Mouse (Mus musculus) layer of hippocampus, postnatal 25 days (tissue): ENCODE measurements at regions not wholly inside any gene's neighbourhood (a gene's known extent, or its start where the extent isn't known, plus 50 kb on each side); places are given as distances from the start of the nearest gene placed in this dataset.

Source experiments
- DNase-seq, 2 experiments: peaks; one replicate each; pipeline ENCODE4 v3.0.0; 2022; ENCODE audit warnings: mixed read lengths in 2 of 2, low spot score in 1 of 2; ENCODE audit errors: extremely low spot score in 1 of 2

DNA sequence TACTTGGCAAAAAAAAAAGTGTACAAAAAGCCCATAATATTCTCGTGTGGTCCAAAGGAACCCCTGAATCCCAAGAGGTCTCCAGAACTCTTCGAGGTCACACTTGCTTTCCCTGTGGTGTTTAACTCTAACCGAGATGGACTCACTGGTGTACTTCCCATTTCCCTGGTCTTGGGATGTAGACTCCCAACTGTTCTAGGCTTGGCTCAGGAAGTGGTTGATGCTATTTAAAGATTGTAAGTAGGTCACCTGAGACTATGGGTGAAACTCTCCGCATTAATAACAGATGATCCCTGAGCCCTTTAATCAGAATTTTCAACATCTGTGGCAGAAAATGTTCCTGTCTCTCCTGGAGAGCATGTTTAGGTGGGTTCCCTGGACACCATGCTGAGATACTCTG is 185.6 kb upstream of the Gm15217 start:
- DNase-seq = no peak

DNA sequence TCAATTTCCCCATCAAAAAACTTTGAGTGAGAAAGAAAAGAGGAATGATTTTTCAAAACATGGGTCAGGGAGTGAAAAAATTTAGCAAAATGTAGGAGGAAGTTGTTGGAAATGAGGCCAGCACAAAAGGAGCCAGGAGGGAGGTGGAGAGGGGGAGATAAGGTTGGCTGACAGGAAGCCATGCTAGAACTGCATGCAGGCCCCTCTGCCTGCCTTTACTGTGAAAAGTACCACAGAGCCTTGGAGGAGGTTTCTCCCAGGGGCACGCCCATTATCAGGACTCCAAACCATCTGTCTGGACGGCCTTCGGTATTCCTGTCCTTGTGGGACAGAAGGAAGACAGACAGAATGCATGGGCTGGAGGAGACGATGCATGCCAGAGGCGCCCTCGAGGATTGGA is 183.3 kb upstream of the Gm15217 start:
- DNase-seq = no peak

DNA sequence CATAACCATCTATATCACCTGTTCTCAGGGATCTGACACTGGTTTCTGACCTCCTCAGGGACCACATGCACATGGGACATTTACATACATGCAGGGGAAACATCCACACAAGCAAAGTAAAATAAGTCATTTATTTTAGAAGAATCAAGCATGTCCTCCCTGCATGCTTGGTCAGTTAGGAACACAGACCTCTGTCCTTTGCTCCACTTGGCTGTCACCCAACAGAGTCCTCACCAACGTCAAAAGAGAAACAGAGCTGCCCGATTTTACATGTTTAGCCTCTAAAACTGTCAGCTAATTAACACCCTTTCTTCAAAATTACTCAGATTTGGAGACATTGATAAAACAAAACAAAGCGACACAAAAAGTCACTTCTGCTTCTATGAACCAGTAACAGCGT is 176.4 kb upstream of the Gm15217 start:
- DNase-seq = no peak

DNA sequence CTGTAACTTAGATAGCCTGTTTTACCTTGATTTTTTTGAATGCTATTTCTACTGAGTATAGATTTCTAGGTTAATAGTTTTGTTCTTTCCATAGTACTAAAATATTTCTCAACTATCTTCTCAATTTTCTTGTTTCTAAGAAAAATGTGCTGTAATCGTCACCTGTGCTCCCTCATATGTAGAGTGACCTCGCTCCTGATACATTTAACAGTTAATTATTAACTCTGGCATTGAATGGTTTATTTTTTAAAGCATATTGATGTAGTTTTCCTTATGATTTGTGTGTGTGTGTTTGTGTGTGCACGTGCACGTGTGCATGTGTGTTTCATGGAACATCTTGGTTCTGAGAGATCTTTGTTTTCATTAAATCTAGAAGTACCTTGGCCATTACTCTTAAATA is 158.7 kb upstream of the Gm15217 start:
- DNase-seq = no peak

DNA sequence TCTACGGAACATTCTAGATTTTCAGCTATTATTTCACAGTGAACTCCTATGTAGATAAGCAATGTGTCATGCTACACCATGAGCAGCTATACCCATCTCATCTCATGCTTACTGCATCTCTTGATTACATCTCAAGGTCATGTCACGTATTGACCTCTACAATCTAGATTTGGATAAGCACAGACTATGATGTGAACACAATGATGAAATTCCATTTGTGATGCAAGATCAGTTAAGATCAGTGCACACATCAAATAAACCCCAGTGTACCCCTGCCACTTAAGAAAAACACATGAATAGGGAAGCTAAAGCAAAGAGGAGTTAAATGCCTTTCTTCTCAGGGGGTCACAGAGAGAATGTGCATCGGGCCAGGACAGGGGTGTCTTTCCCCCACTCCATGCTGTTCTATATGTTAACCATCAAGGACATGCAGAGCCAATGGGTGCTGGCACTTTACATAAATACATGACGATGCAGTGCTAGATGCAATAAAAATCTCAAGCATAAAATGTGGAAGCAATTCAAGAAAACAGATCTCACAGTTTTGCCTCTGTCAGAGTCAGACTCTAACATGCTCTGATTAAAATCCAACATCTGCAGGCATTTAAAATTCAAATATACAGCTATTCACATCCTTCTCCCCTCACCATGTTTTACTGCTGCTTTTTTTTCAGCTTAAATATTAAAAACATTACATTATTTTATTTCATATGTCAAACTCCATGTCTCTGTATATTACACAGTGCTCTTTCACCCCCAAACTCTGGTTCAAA is 157.1 kb upstream of the Gm15217 start:
- DNase-seq = no peak

DNA sequence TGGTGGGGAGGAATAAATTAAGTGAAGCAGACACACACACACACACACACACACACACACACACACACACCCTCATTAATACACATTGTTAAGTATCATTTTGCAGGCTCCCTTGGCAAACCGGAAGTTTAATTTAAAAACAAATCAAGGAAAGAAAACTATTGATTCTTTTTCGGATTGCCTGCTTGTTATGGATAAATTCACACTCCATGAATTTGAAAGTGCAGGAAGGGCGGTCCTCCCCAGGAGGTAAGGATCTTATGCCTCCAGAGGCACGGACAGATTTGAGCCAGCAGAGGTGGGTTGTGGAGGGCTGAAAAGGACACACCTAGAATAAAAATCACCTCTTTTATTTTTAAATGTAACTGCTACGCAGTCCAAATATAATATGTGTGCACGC is 156.2 kb upstream of the Gm15217 start:
- DNase-seq = no peak

DNA sequence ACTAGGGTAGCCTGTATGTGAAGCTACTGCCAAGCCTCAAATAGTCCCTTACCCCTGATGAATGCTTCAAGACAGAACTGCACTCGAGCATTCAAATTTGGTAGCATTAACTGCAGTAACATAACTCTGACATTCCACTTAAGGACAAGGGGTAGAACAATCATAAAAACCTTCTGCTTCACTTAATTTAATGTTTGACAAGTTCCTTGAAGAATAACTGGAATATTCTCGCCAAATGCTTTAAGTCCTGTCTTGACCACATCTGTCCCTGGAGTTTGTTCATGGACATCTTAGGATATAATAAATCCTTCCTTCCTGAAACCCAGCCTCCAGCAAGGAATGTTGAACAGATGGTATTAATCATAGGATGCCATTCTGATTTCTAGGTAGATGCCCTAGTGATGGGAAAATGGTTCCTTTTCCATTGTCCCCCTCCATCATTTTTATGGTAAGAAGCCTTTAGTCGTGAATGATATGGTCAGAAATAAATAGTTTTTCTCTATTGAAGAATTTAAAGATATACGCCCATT is 154.7 kb upstream of the Gm15217 start:
- no peak for DNase-seq

DNA sequence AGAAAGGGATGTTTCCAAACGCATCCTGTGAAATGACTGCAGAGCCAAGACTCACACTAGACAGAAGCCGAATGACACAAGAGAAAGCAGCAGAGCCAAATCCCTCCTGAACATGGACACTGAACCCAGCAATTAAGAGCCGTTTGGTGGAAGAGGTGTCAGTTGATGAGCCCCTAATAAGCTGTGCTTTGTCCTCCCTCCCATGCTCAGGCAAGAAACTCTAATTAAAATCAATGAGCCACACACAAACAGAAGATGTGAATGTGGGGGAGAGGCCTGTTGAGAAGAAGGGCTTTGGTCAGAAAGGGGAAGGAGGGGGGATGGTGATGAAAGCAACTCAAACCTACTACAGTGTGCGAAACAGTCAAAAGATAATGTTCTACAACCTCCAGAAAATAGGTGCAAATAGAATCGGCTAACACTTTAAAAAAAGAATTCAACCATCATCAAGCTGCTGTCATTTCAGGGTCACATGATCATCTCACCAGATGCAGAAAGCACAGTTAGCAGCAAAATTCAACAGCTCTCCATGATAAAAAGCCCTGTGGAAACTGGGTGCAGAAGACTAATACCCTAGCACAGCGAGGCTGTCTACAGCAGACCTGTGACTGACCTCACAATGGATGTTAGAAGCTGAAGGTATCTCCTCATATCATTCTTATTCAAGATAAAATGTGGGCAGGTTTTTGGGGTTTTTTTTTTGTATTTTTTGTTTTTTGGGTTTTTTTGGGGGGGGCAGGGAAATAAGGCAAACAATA is 153.2 kb upstream of the Gm15217 start:
- DNase-seq = no peak

DNA sequence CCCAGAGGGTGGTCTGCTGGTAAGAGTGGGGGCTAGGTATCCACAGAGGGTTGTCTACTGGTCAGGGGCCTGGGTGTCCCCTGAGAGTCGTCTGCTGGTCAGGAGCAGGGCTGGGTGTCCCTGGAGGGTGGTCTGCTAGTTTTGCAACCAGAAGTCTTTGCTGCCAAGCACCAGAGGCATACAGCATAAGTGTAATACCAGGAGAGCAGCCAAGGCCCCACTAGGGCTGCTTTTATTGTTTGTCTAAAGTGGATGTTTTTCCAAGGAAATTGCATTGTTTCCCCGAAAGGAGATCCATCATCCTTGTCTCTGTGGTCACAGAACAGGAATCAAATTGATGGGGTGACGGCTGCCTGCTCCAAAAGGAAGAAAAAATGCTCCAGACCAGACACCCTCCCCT is 145.2 kb upstream of the Gm15217 start:
- no peak for DNase-seq

DNA sequence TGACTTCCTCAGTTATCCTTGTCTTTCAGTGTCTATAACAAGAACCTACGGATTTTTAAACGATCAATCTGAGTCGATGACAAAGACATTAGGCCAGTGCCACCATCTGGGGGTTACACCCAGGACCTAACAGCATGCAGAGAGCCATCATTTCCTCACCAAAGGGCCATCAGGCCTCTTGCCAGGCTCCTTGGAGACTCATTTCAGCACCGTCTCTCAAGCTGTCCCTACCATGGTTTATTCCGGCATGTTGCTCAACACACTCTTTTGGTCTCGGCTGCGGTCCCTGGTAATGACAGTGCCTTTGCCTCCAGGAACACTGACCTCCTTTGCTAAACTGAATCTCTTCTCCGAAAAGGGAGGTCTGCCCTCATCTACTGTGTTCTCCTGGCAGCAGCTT is 144.4 kb upstream of the Gm15217 start:
- DNase-seq = no peak

DNA sequence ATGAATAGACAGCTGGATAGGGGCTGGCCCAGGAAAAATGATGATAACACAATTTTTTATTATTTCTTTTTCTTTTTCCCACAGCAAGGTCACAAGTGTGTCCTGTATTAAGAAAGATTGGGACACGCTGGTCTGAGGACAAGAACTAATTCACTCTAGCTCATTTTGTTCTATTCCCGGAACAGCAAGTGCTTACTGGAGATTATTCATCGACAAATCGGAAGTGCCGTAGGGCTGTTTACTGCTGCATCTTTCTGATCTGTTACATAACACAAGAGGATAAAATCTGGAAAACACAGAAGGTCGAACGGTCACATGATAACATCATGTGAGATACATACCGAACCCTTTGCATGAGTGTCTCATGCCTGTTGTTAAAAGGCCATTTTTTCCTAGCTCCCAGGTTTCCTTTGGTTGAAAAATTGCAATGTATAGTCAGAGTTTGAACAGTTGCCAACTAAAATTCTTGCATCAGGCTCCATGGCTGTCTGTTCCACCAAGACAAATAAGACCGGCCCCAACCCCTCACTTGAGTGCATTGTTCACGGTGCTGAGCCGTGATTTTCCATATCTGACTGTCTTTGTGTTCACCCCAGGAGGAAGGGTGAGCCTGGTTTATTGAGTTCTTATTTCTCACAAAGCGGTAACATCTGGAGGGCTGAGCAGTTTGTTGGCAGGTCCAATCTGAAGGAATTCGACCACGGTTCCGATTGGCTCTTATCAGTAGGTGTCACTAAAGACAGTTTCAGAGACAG is 139.0 kb upstream of the Gm15217 start:
- DNase-seq = no peak

DNA sequence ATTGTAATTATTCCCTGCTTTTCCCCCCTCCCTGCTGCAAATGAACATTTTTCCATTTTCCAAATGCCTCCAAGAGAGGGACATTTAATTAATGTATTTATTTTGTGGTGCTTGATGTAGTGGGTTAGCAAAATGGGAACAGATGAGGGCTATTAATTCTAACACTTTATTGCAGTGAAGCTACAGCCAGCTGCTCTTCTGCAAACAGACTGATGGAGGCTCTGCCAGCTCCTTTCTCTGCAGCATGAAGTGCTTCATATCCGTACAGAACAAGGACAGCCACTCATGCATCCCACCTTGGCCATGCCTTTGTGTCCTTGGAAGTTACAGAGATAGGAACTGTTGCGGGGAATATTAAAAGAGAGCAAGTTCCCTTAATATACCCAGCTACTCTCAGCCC is 138.3 kb upstream of the Gm15217 start:
- DNase-seq = no peak

DNA sequence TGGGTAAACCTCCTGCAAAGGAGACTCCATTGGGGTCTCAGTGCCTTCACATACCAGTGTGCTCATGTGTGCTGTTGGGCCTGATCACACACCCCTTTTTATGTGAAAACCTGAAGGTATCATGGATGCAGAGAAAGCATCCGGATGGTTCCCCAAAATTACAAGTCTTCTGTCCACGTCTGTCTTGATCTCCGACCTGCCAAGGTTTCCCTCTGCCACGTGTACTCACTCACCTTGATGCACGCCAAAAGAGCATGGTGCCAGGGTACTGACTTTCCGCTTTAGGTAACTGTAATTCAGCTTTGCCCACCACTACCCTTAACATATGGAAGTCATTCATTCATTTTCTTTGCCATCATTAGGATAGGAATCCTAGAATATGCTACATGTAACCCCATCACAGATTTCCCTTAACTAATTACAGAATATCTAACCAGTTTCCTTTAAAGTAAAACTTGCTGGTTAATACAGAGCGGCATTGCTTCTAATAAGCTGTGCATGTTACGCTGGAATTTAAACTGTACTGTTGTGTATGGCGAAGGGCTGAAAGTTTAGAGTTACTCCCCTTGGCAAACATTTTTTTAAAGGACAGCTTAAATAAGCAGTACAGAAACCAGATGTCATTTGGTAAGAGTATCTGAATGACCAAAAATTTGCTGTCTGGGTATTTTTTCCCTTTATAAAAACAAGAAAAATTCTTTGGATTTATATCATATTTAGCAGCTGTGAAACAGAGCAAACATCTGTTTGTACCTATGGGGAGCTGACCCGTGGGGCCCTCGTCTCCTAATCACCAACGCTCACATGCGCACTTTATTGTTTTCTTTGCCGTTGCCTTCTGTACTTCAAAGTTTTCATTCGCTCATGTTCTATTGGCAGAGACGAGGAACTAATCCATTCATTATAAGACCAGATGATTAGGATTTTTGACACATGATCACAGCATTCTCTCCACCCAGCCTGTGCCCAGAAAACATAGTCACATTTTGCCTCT is 131.4 kb upstream of the Gm15217 start:
- DNase-seq = no peak

DNA sequence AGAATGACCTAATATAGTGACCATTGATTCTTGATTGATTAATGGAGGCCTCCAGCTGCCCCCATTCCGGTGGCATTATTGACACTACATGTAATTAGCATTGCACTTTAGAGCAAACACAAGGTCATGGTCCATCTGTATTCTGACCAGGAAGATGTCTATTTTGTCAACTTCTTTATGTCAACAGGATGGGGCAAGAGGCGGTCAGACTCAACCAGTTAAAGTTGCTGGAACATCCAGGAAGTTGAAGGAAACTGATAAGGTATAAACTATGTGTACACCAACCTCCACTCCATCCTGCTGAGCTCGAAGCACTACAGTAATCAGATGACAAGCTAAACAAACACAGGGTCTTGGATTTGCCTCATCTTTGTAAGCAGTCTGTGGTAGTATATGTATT is 130.1 kb upstream of the Gm15217 start:
- DNase-seq = no peak

DNA sequence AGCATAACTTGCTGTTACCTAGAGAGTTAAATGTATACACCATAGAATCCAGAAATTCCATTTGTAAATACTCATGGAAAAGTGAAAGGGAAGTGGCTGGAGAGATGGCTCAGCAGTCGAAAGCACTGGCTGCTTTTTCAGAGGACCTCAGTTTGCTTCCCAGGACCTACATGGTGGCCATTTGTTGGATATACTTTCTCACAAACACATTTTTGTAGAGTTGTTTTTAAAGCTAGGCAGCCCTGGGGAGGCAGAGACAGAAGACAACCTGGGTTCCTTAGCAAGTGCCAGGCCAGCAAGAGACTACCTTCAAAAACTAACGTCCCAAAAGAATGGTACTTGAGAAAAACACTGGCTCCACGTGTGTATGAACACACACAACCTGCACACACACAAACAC is 124.0 kb upstream of the Gm15217 start:
- no peak for DNase-seq

DNA sequence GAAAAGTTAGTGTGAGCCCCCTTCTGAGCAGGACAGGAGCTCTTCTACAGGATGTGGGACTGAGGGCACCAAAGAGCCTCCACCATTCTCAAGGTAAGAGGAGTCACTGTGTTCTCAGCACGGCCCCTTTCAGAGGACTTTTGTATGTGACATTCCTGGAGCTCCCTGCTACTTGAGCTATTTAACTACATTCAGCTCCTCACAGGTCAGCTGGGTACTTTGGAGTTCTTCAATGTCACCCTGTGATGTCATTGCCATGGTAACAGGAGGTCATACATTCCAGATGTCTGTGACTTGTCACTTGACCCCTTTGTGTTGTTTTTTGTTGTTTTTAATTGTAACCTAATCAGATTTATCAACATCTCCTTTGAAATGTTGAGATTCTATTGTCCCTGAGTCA is 122.9 kb upstream of the Gm15217 start:
- no peak for DNase-seq

DNA sequence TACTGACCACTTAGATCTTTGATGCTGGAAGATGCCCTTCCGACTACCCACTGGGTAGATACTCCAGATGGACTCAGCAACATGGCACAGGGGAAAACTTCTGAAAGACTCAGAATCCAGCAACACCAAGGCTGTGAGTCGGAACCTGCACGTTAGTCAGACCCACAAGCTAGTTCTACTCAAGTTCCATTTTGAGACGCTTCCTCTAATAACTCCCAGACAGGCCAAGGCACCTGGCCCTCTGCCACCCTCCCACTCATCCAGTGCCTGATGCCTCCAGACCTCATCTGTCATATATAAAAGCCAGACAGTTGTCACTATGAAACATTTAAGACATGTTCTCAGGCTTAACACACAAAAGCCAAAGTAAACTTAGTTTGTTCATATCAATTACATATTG is 121.9 kb upstream of the Gm15217 start:
- DNase-seq = no peak

DNA sequence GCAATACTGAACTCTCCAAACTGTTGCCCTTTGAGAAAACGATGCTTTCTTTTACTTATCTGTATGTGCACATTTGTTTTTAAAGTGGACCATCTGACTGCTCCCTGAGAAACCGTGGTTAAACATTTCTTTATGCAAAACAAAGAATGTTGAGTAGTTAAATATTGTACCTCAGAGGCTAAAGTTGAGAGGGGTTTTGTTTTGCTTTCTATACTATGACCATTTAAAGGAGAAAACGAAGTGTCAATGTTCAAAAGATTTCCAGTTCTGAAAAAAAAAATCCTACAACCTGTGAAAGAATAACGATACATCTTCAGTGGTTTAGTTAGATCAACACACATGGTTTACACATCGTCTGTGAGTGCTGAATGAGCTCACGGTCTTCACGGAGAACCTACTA is 120.7 kb upstream of the Gm15217 start:
- no peak for DNase-seq

DNA sequence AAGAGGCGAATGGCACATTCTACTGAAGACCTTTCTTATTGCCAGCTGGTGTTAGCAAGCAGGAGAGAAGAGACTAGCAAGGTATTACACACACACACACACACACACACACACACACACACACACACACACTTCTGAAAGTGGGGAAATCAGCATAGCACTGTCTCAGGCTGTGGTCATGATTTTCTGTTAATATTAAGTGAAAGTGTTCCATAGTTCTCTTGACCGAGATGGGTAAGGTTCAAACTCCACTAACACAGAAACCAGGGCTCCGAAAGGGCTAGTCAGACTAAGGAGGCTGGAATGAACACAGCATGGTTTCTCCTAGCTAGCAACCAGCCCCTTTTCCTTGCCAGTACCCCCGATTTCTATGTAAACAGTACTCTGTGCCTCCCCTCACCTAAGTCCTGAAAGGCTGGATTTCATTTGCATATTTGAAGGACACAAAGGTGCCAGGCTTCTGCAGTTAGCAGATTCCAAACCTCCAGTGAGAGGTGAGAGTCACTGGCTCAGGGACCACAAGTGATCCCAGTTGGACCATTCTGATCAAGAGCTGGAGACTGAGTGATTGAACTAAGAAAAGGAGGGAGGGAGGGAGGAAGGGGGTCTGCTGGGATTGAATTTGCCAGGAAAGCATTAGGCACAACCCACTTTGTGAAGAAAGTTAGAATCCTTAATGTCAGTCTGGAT is 118.8 kb upstream of the Gm15217 start:
- no peak for DNase-seq
